ENCODE assay signal across 12 mouse cellular contexts in the genomic region with DNA sequence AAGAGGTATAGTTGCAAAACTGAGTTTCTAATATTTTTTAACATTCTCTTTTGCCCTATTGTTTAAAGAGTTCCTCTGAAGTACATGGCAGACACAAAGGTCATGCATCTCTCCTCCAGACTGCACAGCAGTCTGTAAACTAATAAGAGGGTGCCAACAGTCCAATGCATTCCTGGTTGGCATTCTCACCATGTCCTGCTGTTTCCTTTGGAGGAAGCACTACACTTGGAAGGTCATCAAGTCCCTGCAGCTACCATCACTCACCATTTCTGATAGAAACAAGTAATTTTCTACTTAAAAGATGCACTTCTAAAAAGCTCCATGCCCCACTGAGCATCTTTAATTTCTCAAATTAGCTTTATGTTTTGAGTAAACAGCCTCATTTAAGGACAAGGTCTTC.
"Had no signal": no experiment of that assay in that cellular context is flagged by ENCODE, and none has a peak within 500 bp of the region (broad histone marks: within the 10 kb centered on the region; RNA-seq: fewer than 3 reads in every experiment).

No protein-coding gene starts in this region.

- DNase-seq: gastrocnemius, postnatal 14 days; gastrocnemius, postnatal 36 days; heart, adult 11 months; heart, adult 2 months; heart, postnatal 14 days; heart, postnatal 36 days; kidney, adult 11 months; kidney, adult 2 months; kidney, postnatal 14 days; layer of hippocampus, adult 9-11 months; layer of hippocampus, postnatal 36 days; left cerebral cortex, postnatal 4 days had no signal
